Mouse (Mus musculus): ENCODE data around the gene Rack1. TPM values are rescaled to one million over a fixed set of nuclear protein-coding genes. Genes with fewer than 3 reads are reported as not detected.

Rack1 gene
- total and polyA plus RNA-seq, 3 experiments = 1,964 to 7,700 (median 2,188) TPM

DNA sequence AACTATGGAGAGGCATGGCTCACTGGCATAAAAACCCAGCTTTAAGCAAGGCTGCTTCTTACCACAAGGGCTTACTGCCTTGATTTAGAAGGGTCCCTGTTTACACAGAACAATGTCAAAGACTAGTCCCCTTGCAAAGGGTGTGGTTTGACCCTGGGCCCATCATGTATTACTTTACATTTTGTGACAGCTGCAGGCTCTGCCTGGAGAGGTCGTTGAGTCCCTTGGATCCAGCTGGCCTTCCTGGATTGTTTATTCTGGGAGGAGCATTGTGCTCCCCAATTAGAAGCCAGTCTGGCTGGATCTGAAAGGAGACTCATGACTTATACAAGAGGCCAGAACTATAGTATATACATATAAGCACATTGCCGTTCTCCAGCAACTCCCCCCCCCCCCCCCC, 50.1 kb downstream of the Rack1 start:
- no peaks in the 10 kb centered on the region for H3K36me3 ChIP-seq (replicated peaks)
- ATAC-seq (ENCODE audit: extremely low read depth, insufficient number of reproducible peaks, low FRiP score, poor library complexity, severe bottlenecking) (no peak), DNase-seq (ENCODE audit: low spot score) (no peak)
- peaks cover 6% of the 10 kb centered on the region for H3K9me3 ChIP-seq (replicated peaks)
- no peak overlapping the region for H3K4me3 ChIP-seq (ENCODE audit: low read depth, low read length)
- no peak for TF ChIP-seq TAL1 (conservative IDR thresholded peaks at IDR 0.05; ENCODE audit: low read depth, low read length)
- TF ChIP-seq GATA2 (IDR thresholded peaks at IDR 0.05; ENCODE audit: borderline replicate concordance, low read depth, low read length) = no peak
- TF ChIP-seq GATA1 (IDR thresholded peaks at IDR 0.05; ENCODE audit: borderline replicate concordance, low read length) = no peak
- TF ChIP-seq POLR2AphosphoS5 (IDR thresholded peaks at IDR 0.05; ENCODE audit: insufficient replicate concordance, low read depth, low read length) = no peak
- peaks cover 11% of the 10 kb centered on the region for H3K27me3 ChIP-seq (ENCODE audit: insufficient read depth, low read length)
- peaks cover 34% of the 10 kb centered on the region for H3K4me1 ChIP-seq (ENCODE audit: insufficient read depth, low read depth, low read length)

DNA sequence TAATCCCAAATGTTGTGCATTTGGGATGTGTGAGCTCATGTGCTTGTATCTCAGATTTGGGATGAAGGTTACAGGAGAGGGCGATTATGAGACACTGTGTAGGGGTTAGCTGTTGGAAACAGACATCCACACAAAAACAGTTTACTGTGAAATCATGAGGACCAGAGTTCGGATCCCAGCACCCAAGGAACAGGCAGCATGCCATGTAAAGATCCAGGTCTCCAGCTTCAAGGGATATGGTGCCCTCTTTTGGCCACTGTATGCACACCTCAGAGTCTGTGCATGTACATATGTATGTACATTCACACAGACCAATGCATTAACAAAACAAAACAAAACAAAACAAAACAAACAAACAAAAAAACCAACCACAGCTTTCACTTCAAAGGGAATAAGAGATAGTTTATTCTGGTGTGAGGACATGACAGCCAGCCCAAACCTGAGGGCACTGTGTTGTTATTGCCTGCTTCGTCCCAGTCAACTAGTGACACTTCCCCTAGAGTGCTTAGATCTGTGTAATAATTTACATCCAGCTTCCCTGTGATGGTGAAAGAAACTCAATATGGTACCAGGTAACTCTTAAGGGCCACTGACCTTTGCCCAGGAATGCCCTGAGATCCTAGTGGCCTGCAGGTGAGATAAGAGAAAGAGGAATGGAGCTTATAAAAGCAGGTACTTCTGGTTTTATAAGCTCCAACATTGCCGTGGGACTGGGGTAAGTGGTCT, 51.3 kb downstream of the Rack1 start:
- ATAC-seq (ENCODE audit: extremely low read depth, insufficient number of reproducible peaks, low FRiP score, poor library complexity, severe bottlenecking) = no peak
- H3K9me3 ChIP-seq (replicated peaks) = peaks cover 6% of the 10 kb centered on the region
- no peak overlapping the region for H3K4me3 ChIP-seq (ENCODE audit: low read depth, low read length)
- TF ChIP-seq GATA2 (IDR thresholded peaks at IDR 0.05; ENCODE audit: borderline replicate concordance, low read depth, low read length) = no peak
- TF ChIP-seq POLR2AphosphoS5 (IDR thresholded peaks at IDR 0.05; ENCODE audit: insufficient replicate concordance, low read depth, low read length) = no peak
- no peak for TF ChIP-seq CTCF (IDR thresholded peaks at IDR 0.05; ENCODE audit: low read depth, low read length)
- TF ChIP-seq TAL1 (conservative IDR thresholded peaks at IDR 0.05; ENCODE audit: low read depth, low read length) = no peak
- no peak for TF ChIP-seq GATA1 (IDR thresholded peaks at IDR 0.05; ENCODE audit: borderline replicate concordance, low read length)
- peaks cover 8% of the 10 kb centered on the region for H3K27me3 ChIP-seq (ENCODE audit: insufficient read depth, low read length)
- DNase-seq (ENCODE audit: low spot score) = no peak
- H3K4me1 ChIP-seq (ENCODE audit: insufficient read depth, low read depth, low read length) = peaks cover 39% of the 10 kb centered on the region
- no peaks in the 10 kb centered on the region for H3K36me3 ChIP-seq (replicated peaks)

DNA sequence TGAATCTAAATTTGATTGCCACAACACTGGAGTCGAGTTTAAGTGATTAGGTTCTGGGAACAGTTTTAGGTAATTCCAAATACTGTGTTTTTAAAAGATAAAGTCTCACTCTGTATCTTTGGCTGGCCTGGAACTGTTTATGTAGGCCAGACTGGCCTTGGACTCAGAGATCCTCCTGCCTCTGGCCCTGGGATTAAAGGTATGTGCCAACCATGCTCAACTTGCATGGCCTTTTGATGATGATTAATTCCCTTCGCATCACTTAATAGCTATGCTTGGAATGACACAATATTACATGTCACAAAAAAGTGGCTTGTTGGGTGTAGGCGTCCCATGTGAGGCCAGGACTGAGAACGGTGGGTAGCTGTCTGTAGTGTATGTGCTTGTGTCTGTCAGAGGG, 52.1 kb downstream of the Rack1 start:
- no peak overlapping the region for H3K4me3 ChIP-seq (ENCODE audit: low read depth, low read length)
- no peak for ATAC-seq (ENCODE audit: extremely low read depth, insufficient number of reproducible peaks, low FRiP score, poor library complexity, severe bottlenecking)
- peaks cover 8% of the 10 kb centered on the region for H3K27me3 ChIP-seq (ENCODE audit: insufficient read depth, low read length)
- peaks cover 39% of the 10 kb centered on the region for H3K4me1 ChIP-seq (ENCODE audit: insufficient read depth, low read depth, low read length)
- no peak for DNase-seq (ENCODE audit: low spot score)
- peaks cover 6% of the 10 kb centered on the region for H3K9me3 ChIP-seq (replicated peaks)
- TF ChIP-seq CTCF (IDR thresholded peaks at IDR 0.05; ENCODE audit: low read depth, low read length) (no peak), TAL1 (conservative IDR thresholded peaks at IDR 0.05; ENCODE audit: low read depth, low read length) (no peak), GATA1 (IDR thresholded peaks at IDR 0.05; ENCODE audit: borderline replicate concordance, low read length) (no peak), GATA2 (IDR thresholded peaks at IDR 0.05; ENCODE audit: borderline replicate concordance, low read depth, low read length) (no peak), POLR2AphosphoS5 (IDR thresholded peaks at IDR 0.05; ENCODE audit: insufficient replicate concordance, low read depth, low read length) (no peak)
- no peaks in the 10 kb centered on the region for H3K36me3 ChIP-seq (replicated peaks)

DNA sequence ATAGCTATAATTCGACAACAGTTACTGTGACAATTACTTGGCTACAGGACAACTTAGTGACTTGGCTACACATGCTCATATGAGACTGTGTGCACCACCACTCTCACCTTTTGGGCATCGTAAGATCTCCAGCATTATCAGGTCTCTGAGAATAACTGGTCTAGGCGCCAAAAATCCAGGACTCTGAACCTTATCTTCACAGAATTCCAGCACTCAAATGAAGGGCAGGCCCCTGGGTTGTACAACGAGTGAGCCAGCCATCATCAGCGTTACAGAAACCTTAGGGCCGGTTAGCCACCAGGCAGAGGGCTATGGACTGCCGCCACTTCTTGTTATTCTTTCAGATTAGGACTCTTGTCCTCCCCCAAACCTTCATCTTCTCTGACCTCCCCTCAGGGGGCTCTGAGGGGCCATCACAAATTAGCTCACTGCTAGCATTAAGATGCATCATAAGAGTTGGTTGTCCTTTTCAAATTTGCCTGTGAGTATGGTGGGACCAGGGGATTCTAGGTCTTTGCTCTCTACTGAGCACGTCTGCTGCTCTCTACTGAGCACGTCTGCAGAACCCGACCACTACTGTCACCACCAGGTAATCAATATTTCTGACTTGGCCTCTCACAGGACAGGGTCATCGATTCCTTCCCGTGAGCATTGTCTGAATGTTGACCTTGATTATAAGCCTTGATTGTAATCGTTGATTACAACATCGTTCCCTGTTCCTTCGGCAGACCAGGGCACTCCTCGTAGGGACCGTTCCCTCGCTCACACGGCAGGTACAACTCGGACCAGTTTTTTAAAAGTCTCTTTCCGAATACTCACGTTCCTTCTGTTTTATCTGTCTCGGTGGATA, 52.7 kb downstream of the Rack1 start:
- H3K9me3 ChIP-seq (replicated peaks) = peaks cover 6% of the 10 kb centered on the region
- ATAC-seq (ENCODE audit: extremely low read depth, insufficient number of reproducible peaks, low FRiP score, poor library complexity, severe bottlenecking) (no peak), DNase-seq (ENCODE audit: low spot score) (no peak)
- H3K4me3 ChIP-seq (ENCODE audit: low read depth, low read length) = peak overlapping the region; percentile 71
- H3K4me1 ChIP-seq (ENCODE audit: insufficient read depth, low read depth, low read length) = peaks cover 42% of the 10 kb centered on the region
- peaks cover 8% of the 10 kb centered on the region for H3K27me3 ChIP-seq (ENCODE audit: insufficient read depth, low read length)
- TF ChIP-seq TAL1 (conservative IDR thresholded peaks at IDR 0.05; ENCODE audit: low read depth, low read length) = no peak
- no peaks in the 10 kb centered on the region for H3K36me3 ChIP-seq (replicated peaks)

DNA sequence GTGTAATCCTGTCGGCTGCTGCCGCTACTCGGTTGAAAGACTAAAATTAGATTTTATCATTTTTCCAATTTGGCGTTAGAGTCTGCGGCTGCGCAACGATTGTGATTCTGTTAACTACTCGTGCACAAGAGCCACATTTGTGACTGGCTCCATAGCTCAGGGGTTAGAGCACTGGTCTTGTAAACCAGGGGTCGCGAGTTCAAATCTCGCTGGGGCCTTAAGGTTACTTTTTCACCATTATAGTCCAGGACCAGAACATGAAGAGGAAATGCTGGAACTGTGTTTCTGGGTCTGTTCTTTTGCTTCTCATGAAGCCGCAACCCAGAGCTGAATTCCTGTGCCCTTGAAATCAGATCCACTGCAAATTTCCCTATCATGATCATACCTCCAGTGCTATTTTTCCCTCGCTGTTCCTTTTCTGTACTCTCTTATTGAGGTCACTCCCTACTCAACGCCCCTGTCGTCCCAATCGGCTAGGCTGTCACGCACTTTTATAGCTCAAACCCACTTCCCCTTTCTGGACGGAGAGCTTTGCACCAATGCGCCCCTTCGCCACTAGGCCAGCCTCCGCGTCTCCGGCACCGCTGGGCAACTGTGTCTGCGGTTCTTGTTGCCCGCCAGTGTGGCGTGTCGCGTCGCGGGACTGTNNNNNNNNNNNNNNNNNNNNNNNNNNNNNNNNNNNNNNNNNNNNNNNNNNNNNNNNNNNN, 53.5 kb downstream of the Rack1 start:
- no peak for TF ChIP-seq GATA1 (IDR thresholded peaks at IDR 0.05; ENCODE audit: borderline replicate concordance, low read length)
- Histone ChIP-seq H3K9me3 (replicated peaks) (peaks cover 6% of the 10 kb centered on the region), H3K4me1 (ENCODE audit: insufficient read depth, low read depth, low read length) (peaks cover 48% of the 10 kb centered on the region), H3K4me3 (ENCODE audit: low read depth, low read length) (peak overlapping the region; percentile 71), H3K36me3 (replicated peaks) (no peaks in the 10 kb centered on the region), H3K27me3 (ENCODE audit: insufficient read depth, low read length) (peaks cover 8% of the 10 kb centered on the region)
- DNase-seq (ENCODE audit: low spot score) (no peak), ATAC-seq (ENCODE audit: extremely low read depth, insufficient number of reproducible peaks, low FRiP score, poor library complexity, severe bottlenecking) (peak; percentile 46)

Other genes with a start within 250 kb of the Rack1 start
- gene Trim41, start 17.0 kb downstream of the Rack1 start, total RNA-seq (2014; fragmentation: Nextera tagmentation) = 13.8 and 20.2 TPM in 2 replicates
- 55.5 and 56.5 TPM in 2 replicates for gene Trim41, start 17.0 kb downstream of the Rack1 start, total RNA-seq (2017)
- gene Trim41, start 17.0 kb downstream of the Rack1 start, polyA plus RNA-seq (2012) = 50.4 and 56.6 TPM in 2 replicates
- 1.2 and 4.0 TPM in 2 replicates for gene Trim7, start 25.8 kb downstream of the Rack1 start, total RNA-seq (2014; fragmentation: Nextera tagmentation)
- gene Trim7, start 25.8 kb downstream of the Rack1 start, total RNA-seq (2017) = 2.3 and 3.0 TPM in 2 replicates
- 0.59 and 0.67 TPM in 2 replicates for gene Trim7, start 25.8 kb downstream of the Rack1 start, polyA plus RNA-seq (2012)
- gene Gm12184, start 26.3 kb downstream of the Rack1 start, total RNA-seq (2014; fragmentation: Nextera tagmentation) = 22.1 and 22.5 TPM in 2 replicates
- gene Gm12184, start 26.3 kb downstream of the Rack1 start, total RNA-seq (2017) = 15.3 and 16.3 TPM in 2 replicates
- gene Gm12184, start 26.3 kb downstream of the Rack1 start, polyA plus RNA-seq (2012) = 47.2 and 49.5 TPM in 2 replicates
- 39.3 and 44.2 TPM in 2 replicates for gene Irgm1, start 71.4 kb downstream of the Rack1 start, total RNA-seq (2014; fragmentation: Nextera tagmentation)
- gene Irgm1, start 71.4 kb downstream of the Rack1 start, total RNA-seq (2017) = 73.5 and 75.4 TPM in 2 replicates
- 2.3 and 2.9 TPM in 2 replicates for gene Irgm1, start 71.4 kb downstream of the Rack1 start, polyA plus RNA-seq (2012)
- not detected in 2 replicates for gene Gm5431, start 101.9 kb downstream of the Rack1 start, total RNA-seq (2014; fragmentation: Nextera tagmentation)
- 0.06 and 0.11 TPM in 2 replicates for gene Gm5431, start 101.9 kb downstream of the Rack1 start, total RNA-seq (2017)
- gene Gm5431, start 101.9 kb downstream of the Rack1 start, polyA plus RNA-seq (2012) = not detected in 2 replicates
- 1.8 and 5.8 TPM in 2 replicates for gene Psme2b, start 145.9 kb downstream of the Rack1 start, total RNA-seq (2014; fragmentation: Nextera tagmentation)
- gene Psme2b, start 145.9 kb downstream of the Rack1 start, total RNA-seq (2017) = 7.6 and 9.0 TPM in 2 replicates
- gene Psme2b, start 145.9 kb downstream of the Rack1 start, polyA plus RNA-seq (2012) = 1.9 and 2.7 TPM in 2 replicates
- gene Olfr56, start 178.6 kb downstream of the Rack1 start, total RNA-seq (2014; fragmentation: Nextera tagmentation) = 0.24 TPM in 1 of 2 replicates, not detected in the other
- 0.27 and 0.46 TPM in 2 replicates for gene Olfr56, start 178.6 kb downstream of the Rack1 start, total RNA-seq (2017)
- 0.01 TPM in 1 of 2 replicates, not detected in the other for gene Olfr56, start 178.6 kb downstream of the Rack1 start, polyA plus RNA-seq (2012)
- 1.1 and 3.9 TPM in 2 replicates for gene 9930111J21Rik1, start 179.1 kb downstream of the Rack1 start, total RNA-seq (2014; fragmentation: Nextera tagmentation)
- gene 9930111J21Rik1, start 179.1 kb downstream of the Rack1 start, total RNA-seq (2017) = 2.0 and 2.5 TPM in 2 replicates
- 0.02 TPM in 1 of 2 replicates, not detected in the other for gene 9930111J21Rik1, start 179.1 kb downstream of the Rack1 start, polyA plus RNA-seq (2012)
- 0.15 TPM in 1 of 2 replicates, not detected in the other for gene Gm12185, start 191.9 kb downstream of the Rack1 start, total RNA-seq (2014; fragmentation: Nextera tagmentation)
- 0.33 and 0.52 TPM in 2 replicates for gene Gm12185, start 191.9 kb downstream of the Rack1 start, total RNA-seq (2017)
- gene Gm12185, start 191.9 kb downstream of the Rack1 start, polyA plus RNA-seq (2012) = not detected in 2 replicates
- gene Tgtp1, start 193.8 kb downstream of the Rack1 start, total RNA-seq (2014; fragmentation: Nextera tagmentation) = 5.3 TPM in 1 of 2 replicates, not detected in the other
- 0.76 and 1.9 TPM in 2 replicates for gene Tgtp1, start 193.8 kb downstream of the Rack1 start, total RNA-seq (2017)
- gene Tgtp1, start 193.8 kb downstream of the Rack1 start, polyA plus RNA-seq (2012) = 0.02 and 0.03 TPM in 2 replicates

Measured in G1E (cell line).